Mouse (Mus musculus) kidney, adult 8-10 months (tissue): ENCODE results near the gene Fcmr.
A peak's percentile ranks its signal among the peaks of the same experiment; 100 is the strongest.

Source experiments
- DNase-seq, 2 experiments: peaks; one replicate each; pipeline ENCODE4 v3.0.0; 2022

Fcmr gene

DNA sequence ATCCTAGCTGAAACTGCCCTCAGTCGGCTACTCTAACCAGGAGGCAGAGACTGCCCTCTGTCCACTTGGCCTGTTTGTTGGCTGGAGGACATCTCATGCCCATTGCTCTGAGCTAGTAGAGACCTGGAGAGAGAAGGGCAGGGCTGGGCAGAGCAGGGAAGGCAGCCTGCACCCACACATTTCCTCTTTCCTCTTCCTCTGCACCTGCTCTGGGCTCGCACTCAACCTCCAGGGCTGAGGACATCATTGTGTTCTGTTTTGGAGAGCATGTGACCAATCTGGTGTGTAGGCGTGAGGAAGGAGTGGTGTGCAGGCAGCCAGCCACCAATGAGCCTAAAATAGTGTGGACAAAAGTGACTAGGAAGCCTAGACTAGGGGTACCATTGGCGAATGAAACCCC, 1.2 kb upstream of the Fcmr start:
- no peak for DNase-seq

DNA sequence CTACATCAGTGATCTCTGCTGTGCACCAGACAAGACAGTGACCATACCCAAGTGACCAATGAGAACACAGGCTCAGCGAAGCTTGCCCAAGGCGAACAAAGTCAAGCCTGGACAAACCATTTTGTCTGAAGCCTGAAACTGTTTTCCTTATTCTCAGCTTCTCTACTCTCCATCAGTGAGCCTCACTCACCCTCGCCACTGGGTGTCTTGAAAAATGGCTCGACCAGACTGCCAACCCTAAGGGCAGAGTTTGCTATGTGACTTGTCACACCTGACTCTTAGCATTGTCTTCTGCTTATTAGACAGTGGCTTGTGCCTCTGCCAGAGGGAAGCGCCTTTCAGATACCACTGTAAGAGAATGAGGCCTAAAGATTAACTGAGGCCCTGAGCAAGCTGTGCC, 728 bp upstream of the Fcmr start:
- DNase-seq: no peak

DNA sequence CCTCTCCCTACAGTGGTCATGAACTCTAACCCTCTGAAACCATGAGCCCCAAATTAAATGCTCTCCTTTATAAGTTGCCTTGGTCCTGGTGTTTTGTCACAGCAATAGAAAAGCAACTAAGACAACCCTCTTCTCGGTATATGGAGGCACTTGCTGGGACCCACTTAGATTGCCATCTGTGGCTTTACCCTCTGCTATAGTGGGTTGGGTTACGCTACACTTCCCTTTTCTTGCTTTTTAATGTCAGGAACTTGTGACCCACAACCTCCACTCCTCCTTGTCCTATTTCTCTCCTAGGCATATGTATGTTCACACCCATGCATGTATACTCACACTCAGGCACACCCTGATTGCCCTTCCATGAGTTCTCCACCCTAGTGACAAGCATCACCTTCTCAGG, 7.4 kb downstream of the Fcmr start:
- DNase-seq: no peak

DNA sequence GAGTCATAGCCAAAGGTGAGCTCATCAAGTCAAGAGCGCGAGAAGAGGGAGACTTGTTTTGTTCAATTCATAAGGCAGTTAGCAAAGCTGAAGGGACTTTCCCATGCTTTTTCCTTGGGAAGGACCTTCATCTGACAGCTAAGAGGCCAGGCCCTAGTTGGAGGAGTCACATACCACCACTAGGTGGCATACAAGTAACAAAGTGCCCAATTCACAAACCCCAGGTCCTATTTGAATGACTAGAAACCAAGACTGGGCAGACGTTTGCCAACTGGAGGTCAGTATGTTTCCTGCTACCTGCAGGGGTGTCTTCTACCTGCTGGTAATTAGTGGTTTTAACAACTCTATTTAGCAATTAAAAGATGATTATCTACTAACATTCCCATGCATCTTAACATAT, 9.7 kb downstream of the Fcmr start:
- peak; percentile 63 to 66 for DNase-seq

DNA sequence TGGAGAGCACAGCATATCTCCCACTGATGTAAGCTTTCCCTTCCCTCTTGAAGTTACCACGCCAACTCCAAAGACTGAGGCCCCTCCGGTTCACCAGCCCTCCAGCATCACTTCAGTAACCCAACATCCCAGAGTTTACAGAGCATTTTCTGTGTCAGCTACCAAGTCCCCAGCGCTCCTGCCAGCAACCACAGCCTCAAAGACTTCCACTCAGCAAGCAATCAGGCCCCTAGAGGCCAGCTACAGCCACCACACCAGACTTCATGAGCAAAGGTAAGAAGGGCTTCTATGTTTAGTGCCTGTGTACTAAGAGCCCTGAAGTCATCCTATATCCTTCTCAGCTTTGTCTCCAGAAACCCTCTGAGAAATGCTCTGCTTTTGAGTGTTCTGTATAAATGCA, 10.4 kb downstream of the Fcmr start:
- DNase-seq: no peak

DNA sequence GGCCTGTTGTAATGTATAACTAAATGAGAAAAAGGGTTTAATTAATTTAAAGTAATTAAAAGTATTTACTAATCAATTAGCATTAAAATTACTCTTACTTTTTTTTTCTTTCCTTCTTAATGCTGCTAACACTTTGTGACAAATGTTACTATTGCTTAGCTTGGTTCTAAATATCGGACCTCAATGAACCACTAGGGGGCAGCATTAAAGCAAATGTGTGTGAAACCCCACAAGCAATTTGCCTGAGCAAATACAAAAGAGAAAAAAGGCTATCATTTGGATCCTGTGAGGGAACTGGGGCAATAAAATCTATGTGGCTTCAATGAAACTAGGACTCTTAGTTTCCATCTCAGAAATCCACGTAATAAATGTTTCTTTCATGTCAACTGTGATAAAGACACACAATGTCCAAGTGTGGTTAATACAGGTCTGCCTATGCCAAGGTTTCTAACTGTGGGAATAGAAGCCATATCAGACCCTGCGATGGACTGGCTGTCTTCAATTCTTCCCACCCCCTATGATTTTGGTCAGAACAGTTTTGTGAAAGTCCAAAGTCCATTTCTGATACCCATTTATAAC, 11.6 kb downstream of the Fcmr start:
- DNase-seq: peak; percentile 39 to 49

DNA sequence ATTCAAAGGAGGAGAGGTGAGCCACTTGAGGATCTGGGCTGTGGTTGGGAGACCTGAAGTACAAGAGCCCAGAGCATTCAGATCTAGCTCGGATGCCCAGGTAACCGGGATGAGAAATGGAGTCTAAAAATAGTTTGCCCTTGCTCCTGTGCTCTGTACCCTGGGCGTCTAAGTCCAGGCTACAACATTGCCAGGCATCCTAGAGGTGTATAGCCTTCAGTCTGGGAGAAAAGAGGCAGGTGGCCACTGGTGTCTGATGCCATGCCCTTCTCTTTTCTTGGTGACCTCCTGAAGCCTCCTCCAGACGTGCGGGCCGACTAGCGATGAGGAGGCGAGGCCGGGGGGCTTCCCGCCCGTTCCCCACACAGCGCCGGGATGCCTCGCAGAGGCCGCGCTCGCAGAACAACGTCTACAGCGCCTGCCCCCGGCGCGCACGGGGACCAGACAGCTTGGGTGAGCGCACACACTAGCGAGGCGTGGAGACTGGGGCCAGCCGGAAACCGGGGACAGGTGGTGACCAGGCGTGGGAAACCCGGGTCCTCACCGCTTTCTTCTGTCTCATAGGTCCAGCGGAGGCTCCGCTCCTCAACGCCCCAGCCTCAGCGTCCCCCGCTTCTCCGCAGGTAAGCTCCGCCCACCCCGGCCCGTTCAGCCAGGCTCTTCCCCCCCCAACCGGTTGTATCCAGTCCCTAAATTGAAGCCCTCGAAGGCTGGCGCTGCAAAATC, 12.6 kb downstream of the Fcmr start:
- no peak for DNase-seq

DNA sequence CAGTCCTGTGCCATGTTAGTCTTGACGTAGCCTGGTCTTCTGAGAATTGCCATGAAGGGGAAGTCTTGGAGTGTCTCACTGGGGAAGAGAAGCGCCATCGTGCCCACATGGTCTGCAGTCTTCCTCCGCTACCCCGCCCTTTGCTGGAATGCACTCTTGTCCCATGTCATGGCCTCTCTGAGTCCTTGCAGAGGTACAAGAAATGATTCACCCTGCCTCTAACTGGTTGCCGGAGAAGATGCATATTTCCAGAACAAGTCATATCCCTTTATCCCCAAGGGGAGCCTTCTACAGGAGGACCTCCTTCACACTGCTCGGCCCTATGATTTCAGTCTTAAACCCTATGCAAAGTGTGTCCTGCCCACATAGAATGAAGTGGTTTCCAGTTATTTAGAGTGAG, 14.5 kb downstream of the Fcmr start:
- DNase-seq: no peak

DNA sequence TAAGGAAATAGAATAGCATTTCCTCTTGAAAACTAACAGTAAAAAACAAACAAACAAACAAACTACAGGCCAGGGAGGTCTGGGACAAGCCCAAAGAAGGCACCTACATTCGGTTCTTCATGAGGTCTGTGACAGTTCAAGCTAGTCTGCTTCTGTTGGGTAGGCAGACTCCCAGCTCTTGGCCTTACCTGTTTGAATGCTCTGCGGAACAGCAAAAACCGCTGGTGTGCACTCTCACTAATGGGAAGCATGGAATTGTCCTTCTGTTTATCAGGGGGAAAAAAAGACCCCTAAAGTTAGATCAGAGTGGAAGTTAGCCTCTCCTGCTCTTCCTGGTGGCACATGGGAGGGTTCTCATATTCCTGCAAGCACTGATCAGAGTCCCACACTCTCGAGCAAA, 17.7 kb downstream of the Fcmr start:
- DNase-seq: no peak

DNA sequence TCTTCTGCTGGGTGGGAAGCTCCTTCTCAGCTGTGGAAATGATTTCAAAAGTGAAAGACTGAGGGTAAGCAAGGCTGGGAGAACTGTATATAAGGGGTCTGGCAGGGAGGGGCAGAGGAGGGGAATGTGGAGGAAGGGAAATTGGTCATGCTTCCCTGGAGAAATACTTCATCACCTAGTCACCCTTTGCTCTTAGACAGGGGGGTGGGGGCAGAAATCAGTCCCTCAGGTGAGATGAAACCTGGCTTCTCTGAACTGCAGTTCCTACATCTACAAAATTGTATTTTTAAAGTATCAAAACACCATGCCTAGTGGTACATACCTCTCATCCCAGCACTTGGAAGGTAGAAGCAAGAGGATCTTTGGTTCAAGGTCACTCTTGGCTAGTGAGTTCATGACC, 21.9 kb downstream of the Fcmr start, which contains the start of gene Il24:
Gene Il24, minus strand, starts transcription at position 101 of the 400 bp plus-strand sequence.
- no peak for DNase-seq

DNA sequence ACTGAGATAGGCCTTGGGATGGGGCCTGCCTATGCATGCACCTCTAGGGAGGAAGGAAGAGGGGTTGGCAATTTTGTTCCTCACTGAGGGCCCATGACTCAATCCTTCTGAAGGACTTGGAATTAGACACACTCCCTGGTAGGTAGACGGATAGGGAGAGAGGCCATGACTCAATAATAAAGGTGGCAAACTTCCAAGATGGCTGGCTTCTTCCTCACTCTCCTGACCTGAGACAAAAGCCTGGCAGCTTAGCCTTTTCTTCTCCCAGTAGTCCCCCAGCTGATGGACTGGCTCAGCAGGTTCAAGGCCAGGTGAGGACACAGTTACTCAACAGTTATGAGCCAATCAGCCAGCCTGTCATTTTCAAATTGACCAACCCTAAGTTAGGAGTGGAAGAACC, 27.0 kb downstream of the Fcmr start:
- DNase-seq: no peak

DNA sequence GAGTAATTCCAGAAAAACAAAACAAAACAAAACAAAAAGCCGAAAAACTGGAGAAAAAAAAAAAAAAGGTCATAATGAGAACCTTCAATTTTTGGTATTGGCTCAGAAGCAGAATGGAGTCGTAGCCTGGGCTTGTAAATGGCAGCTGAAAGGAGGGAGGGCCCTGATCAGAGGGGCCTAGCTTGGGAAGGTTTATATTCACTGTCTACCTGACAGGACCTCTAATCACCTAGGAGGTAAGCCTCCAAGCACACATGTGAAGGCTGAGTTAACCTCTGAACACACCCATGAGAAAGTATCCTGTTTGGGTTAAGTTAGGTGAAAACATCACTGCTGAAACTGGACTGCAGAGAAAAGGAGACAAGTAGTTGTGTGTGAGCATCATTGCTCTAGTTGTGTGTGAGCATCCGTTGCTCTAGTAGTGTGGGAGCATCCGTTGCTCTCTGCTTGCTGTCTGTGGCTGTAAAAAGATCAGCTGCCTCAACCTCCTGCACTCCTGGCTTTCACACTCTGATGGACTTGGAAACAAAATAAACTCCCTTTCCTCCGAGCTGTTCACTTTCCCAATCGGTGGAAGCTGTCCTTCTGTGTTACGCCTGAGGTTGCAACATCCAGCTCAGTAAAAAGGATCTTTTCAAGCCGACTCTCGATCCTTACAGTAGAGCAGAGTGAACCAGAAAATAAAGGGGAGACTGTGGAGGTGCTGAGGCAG, 28.0 kb downstream of the Fcmr start:
- no peak for DNase-seq

DNA sequence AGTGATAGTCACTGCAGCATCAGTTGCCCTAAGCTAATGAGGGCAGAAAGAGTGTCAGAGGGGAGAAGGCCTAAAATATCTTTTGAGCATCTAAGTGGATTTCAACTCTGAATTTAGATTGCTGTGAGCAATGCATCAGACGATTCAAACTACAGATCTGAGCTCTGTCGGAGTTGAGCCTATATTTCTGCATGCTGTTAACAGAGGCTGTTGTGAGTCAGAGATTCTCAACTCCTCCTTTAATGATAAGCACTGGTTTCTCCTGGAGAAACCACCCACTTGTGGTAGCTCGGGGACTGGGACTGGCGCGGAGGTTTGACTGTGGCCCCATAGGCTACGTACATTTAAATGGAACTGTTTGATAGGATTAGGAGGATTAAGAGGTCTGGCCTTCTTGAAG, 29.0 kb downstream of the Fcmr start:
- DNase-seq: no peak

DNA sequence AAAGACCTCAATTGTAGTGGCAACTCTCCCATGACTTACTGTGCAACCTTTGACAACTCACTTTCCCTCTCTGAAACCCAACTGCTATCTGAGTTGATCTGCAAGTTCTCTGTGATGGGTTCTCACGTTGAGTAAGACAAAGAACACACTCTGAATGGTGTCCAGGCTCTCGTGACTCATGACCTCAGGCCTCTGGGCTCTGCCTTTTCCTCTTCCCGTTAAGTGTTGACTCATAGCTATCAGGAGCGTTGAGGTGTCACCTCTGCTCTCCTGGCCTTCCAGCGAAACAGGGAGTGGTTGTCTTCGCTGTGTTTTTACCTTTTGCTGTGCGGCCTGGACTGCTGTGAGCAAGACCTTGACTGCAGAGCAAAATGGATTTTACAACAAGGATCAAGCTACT, 37.0 kb downstream of the Fcmr start:
- DNase-seq: no peak

DNA sequence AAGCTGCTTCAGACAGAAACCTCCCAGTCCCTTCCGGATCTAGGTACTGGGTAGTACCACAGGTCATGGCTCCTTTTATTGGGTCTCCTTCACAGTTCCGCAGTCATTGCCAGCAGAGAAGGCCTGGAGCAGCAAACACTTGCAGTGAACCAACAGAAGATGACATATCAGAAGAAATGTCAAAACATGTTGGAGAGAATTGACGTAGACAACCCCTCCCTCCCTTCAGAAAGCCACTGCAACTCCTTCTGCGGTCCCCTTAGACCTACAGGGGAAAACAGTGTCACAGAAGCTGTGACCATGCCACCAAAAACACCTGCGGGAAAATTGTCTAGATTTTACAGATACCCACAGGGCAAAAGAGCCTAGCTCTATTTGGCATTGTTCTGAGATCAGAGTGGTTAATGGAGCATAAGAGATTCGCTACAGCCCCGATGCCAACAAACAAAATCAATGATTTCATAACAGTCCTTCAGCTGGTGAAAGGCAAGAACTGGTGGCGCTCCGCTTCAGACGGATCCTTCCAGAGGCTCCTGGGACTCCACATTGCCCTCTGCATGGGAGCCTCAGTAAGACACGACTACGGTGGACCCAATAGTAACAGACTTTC, 46.0 kb downstream of the Fcmr start, which contains the start of gene Il20:
Gene Il20, minus strand, starts transcription at position 51 of the 610 bp plus-strand sequence.
- no peak for DNase-seq

DNA sequence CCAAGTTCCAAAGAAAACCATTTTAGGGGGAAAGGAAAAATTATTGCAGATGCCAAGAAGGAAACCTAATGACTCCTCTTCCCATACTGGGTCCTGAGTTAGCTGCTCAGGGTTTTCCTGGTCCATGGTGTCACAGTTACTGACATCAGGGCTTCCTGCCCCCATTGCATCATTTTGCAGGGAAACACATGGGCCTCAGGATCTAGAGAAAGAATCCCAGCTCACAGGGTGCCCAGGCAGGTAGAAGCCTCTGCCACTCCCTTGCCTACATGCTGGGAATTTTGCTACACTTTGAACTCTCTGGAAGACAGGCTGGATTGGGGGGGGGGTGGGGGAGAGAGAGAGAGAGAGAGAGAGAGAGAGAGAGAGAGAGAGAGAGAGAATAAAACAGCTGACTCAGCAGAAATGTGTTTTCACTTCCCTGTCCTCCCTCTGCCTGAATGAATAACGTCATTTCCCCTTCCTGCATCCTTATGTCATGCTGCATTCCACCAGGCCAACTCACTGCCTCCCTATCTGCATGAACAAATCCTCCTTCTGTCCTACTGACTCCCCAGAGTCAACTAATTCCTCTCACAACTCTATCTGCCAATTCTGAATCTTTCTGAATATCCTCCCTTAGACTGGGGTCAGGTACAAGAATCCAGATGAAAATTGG, 53.0 kb downstream of the Fcmr start:
- DNase-seq: no peak

DNA sequence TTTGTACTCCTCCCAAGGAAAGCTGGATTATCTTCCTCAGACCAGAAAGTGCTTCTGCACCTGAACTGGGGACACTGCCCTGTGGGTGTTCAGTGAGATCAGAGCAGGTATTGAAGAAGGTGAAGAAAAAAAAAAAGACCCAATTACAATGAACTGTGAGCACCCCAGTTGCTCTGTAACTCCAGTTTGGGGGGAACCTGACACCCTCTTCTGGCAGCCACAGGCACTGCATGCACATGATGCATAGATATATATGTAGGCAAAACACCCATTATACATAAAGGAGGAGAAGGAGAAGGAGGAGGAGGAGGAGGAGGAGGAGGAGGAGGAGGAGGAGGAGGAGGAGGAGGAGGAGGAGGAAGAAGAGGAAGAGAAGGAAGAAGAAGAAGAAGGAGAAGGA, 61.0 kb downstream of the Fcmr start:
- DNase-seq: peak in 1 of 2 experiments; percentile 11
